Mouse (Mus musculus): Measurements from ENCODE around the gene Acbd6. TPM values are rescaled to one million over a fixed set of nuclear protein-coding genes. Genes with fewer than 3 reads are reported as not detected.

The Acbd6 gene
- total RNA-seq, 1 experiment: 49.8 TPM

GRCm38 (mm10) chr1:155636648-155637047 lies 78.7 kb downstream of the Acbd6 start:
- H3K36me3 ChIP-seq (ENCODE audit: control insufficient read depth, insufficient read depth, low read length, poor library complexity, severe bottlenecking): no peaks in the 10 kb centered on the region
- H3K4me3 ChIP-seq (ENCODE audit: insufficient read depth in 1 of 2, low read depth in 1 of 2, low read length in 2 of 2, poor library complexity in 1 of 2, severe bottlenecking in 1 of 2): no peak overlapping the region
- no peak overlapping the region for H3K27ac ChIP-seq (ENCODE audit: insufficient read depth, low read depth, low read length, poor library complexity, severe bottlenecking)
- no peak for TF ChIP-seq MAFK (IDR thresholded peaks at IDR 0.05; ENCODE audit: insufficient read depth, low read depth, low read length)
- TF ChIP-seq ZNF384 (IDR thresholded peaks at IDR 0.05; ENCODE audit: low read depth, low read length): no peak
- TF ChIP-seq ZC3H11A (IDR thresholded peaks at IDR 0.05; ENCODE audit: borderline replicate concordance, low read depth, low read length): no peak
- TF ChIP-seq CHD2 (IDR thresholded peaks at IDR 0.05; ENCODE audit: low read depth, low read length): no peak
- no peak for TF ChIP-seq HCFC1 (IDR thresholded peaks at IDR 0.05; ENCODE audit: borderline replicate concordance, insufficient read depth, low read length)
- no peak overlapping the region for H3K9ac ChIP-seq (ENCODE audit: insufficient read depth, low read depth, low read length, poor library complexity, severe bottlenecking)
- no peak for DNase-seq (ENCODE audit: low read depth, low spot score)
- no peaks in the 10 kb centered on the region for H3K4me1 ChIP-seq (ENCODE audit: control insufficient read depth in 2 of 2, insufficient read depth in 2 of 2, low read length in 2 of 2, poor library complexity in 1 of 2)
- no peaks in the 10 kb centered on the region for H3K9me3 ChIP-seq (ENCODE audit: control insufficient read depth, insufficient read depth, low read depth, low read length)
- in situ Hi-C loops (cut with MboI; ENCODE audit: low sequenced_read_pairs in 2 of 2, unreplicated experiment in 2 of 2): no loop called here

- no peak overlapping the region for H3K9ac ChIP-seq (ENCODE audit: insufficient read depth, low read depth, low read length, poor library complexity, severe bottlenecking)
- no peaks in the 10 kb centered on the region for H3K36me3 ChIP-seq (ENCODE audit: control insufficient read depth, insufficient read depth, low read length, poor library complexity, severe bottlenecking)
- 0 out of 4 replicates have a peak, but pooled peaks cover 0 to 2% of the 10 kb centered on the region in 2 experiments for H3K4me1 ChIP-seq (ENCODE audit: control insufficient read depth in 2 of 2, insufficient read depth in 2 of 2, low read length in 2 of 2, poor library complexity in 1 of 2)
- H3K9me3 ChIP-seq (ENCODE audit: control insufficient read depth, insufficient read depth, low read depth, low read length): no peaks in the 10 kb centered on the region
- in situ Hi-C loops (cut with MboI; ENCODE audit: low sequenced_read_pairs in 2 of 2, unreplicated experiment in 2 of 2): no loop called here
- no peak for DNase-seq (ENCODE audit: low read depth, low spot score)
- H3K27ac ChIP-seq (ENCODE audit: insufficient read depth, low read depth, low read length, poor library complexity, severe bottlenecking): no peak overlapping the region
- no peak overlapping the region for H3K4me3 ChIP-seq (ENCODE audit: insufficient read depth in 1 of 2, low read depth in 1 of 2, low read length in 2 of 2, poor library complexity in 1 of 2, severe bottlenecking in 1 of 2)
- TF ChIP-seq HCFC1 (IDR thresholded peaks at IDR 0.05; ENCODE audit: borderline replicate concordance, insufficient read depth, low read length) (no peak), ZNF384 (IDR thresholded peaks at IDR 0.05; ENCODE audit: low read depth, low read length) (no peak)
Observed at GRCm38 (mm10) chr1:155645816-155646215, 87.9 kb downstream of the Acbd6 start.

GRCm38 (mm10) chr1:155646345-155647307 lies 88.7 kb downstream of the Acbd6 start:
- H3K9ac ChIP-seq (ENCODE audit: insufficient read depth, low read depth, low read length, poor library complexity, severe bottlenecking): no peak overlapping the region
- no peaks in the 10 kb centered on the region for H3K36me3 ChIP-seq (ENCODE audit: control insufficient read depth, insufficient read depth, low read length, poor library complexity, severe bottlenecking)
- no peak for TF ChIP-seq ZC3H11A (IDR thresholded peaks at IDR 0.05; ENCODE audit: borderline replicate concordance, low read depth, low read length)
- TF ChIP-seq MAFK (IDR thresholded peaks at IDR 0.05; ENCODE audit: insufficient read depth, low read depth, low read length): no peak
- TF ChIP-seq HCFC1 (IDR thresholded peaks at IDR 0.05; ENCODE audit: borderline replicate concordance, insufficient read depth, low read length): no peak
- TF ChIP-seq CHD2 (IDR thresholded peaks at IDR 0.05; ENCODE audit: low read depth, low read length): no peak
- no peak for TF ChIP-seq ZNF384 (IDR thresholded peaks at IDR 0.05; ENCODE audit: low read depth, low read length)
- H3K4me1 ChIP-seq (ENCODE audit: control insufficient read depth in 2 of 2, insufficient read depth in 2 of 2, low read length in 2 of 2, poor library complexity in 1 of 2): 0 out of 4 replicates have a peak, but pooled peaks cover 0 to 2% of the 10 kb centered on the region in 2 experiments
- H3K27ac ChIP-seq (ENCODE audit: insufficient read depth, low read depth, low read length, poor library complexity, severe bottlenecking): no peak overlapping the region
- H3K4me3 ChIP-seq (ENCODE audit: insufficient read depth in 1 of 2, low read depth in 1 of 2, low read length in 2 of 2, poor library complexity in 1 of 2, severe bottlenecking in 1 of 2): no peak overlapping the region
- in situ Hi-C loops (cut with MboI; ENCODE audit: low sequenced_read_pairs in 2 of 2, unreplicated experiment in 2 of 2): no loop called here
- no peak for DNase-seq (ENCODE audit: low read depth, low spot score)
- H3K9me3 ChIP-seq (ENCODE audit: control insufficient read depth, insufficient read depth, low read depth, low read length): no peaks in the 10 kb centered on the region

- DNase-seq (ENCODE audit: low read depth, low spot score): no peak
- Histone ChIP-seq H3K36me3 (ENCODE audit: control insufficient read depth, insufficient read depth, low read length, poor library complexity, severe bottlenecking) (no peaks in the 10 kb centered on the region), H3K4me3 (ENCODE audit: insufficient read depth in 1 of 2, low read depth in 1 of 2, low read length in 2 of 2, poor library complexity in 1 of 2, severe bottlenecking in 1 of 2) (no peak overlapping the region), H3K9ac (ENCODE audit: insufficient read depth, low read depth, low read length, poor library complexity, severe bottlenecking) (no peak overlapping the region), H3K27ac (ENCODE audit: insufficient read depth, low read depth, low read length, poor library complexity, severe bottlenecking) (no peak overlapping the region), H3K9me3 (ENCODE audit: control insufficient read depth, insufficient read depth, low read depth, low read length) (no peaks in the 10 kb centered on the region), H3K4me1 (ENCODE audit: control insufficient read depth in 2 of 2, insufficient read depth in 2 of 2, low read length in 2 of 2, poor library complexity in 1 of 2) (0 out of 4 replicates have a peak, but pooled peaks cover 0 to 2% of the 10 kb centered on the region in 2 experiments)
- in situ Hi-C loops (cut with MboI; ENCODE audit: low sequenced_read_pairs in 2 of 2, unreplicated experiment in 2 of 2): no loop called here
- no peak for TF ChIP-seq MAFK (IDR thresholded peaks at IDR 0.05; ENCODE audit: insufficient read depth, low read depth, low read length)
- no peak for TF ChIP-seq ZNF384 (IDR thresholded peaks at IDR 0.05; ENCODE audit: low read depth, low read length)
- TF ChIP-seq CHD2 (IDR thresholded peaks at IDR 0.05; ENCODE audit: low read depth, low read length): no peak
- TF ChIP-seq HCFC1 (IDR thresholded peaks at IDR 0.05; ENCODE audit: borderline replicate concordance, insufficient read depth, low read length): no peak
- no peak for TF ChIP-seq ZC3H11A (IDR thresholded peaks at IDR 0.05; ENCODE audit: borderline replicate concordance, low read depth, low read length)
Observed at GRCm38 (mm10) chr1:155650121-155650846, 92.4 kb downstream of the Acbd6 start.
